Mouse (Mus musculus) retina, embryonic 14.5 days (tissue): Measurements from ENCODE around the gene Sae1.

Source experiments
- DNase-seq: peaks from one replicate; pipeline ENCODE4 v3.0.0-alpha.2; 2015; ENCODE audit warnings: low spot score

The Sae1 gene

DNA sequence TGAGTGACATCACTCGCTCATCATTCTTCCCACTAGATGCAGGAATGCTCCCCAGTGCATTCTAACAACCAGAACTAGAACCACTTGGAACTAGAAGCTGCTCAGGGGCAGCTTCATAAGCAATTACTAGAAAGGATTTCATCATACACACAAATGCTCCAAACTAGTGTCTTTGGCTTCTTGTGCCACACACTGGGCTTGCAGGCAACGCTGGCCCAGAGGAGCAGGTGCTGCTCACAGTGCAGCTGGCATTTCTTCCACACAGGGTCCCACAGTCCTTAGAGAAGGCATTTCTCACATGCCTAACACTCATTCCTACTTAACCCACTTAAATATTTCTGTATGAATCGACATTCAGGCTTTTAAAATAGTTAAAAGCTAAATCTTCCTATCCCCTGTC is 30.0 kb downstream of the Sae1 start:
- no peak for DNase-seq

DNA sequence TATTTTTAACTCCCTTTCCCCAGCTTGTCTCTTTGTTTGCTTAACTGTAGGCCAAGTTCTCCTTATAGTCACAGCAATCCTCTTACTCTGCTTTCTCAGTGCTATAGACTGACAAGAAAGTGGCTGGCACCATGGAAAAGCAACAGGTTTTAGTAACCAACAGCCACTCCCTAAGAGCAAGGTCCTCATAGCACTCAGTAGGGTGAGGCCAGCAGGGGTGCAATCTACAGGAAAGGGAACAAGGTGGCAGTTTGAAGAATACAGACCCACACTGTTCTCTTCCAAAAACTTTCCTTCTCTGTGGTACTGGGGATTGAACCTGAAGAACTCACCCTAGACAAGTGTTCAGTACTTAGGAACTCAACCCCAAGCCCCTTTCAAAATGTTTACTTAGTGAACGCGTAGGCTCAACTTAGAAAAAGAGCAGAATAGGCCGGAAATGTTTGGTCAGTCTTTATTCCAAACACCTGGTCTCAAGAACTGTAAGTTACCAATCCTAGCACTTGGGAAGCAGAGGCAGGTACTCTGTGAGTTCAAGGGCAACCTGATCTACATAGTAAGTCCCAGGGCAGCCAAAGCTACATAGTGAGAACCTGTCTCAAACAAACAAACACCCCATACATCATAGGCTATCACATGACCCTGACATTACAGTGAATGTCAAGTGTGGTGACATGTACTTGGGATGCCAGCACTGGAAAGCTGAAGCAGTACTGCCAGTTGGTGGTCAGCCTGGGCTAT is 31.6 kb downstream of the Sae1 start:
- DNase-seq, result no peak

DNA sequence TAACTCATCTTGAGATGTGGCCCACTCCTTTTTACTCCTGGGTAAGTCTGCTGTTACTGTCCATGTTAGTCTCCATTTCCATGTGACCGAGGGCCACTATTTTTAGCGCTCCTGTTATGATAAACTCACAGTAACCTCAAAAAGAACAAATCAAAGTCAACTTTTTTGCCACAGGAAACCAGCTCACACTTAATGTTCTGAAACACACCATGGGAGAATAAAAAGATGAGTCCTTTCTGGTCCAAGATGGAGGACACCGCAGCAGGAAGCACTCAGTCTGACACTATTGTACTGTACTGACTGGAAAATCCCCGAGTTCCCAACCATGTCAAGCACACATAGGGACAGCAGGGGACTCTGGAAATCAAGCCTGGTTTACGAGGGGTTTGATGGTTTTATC is 37.6 kb downstream of the Sae1 start:
- no peak for DNase-seq

DNA sequence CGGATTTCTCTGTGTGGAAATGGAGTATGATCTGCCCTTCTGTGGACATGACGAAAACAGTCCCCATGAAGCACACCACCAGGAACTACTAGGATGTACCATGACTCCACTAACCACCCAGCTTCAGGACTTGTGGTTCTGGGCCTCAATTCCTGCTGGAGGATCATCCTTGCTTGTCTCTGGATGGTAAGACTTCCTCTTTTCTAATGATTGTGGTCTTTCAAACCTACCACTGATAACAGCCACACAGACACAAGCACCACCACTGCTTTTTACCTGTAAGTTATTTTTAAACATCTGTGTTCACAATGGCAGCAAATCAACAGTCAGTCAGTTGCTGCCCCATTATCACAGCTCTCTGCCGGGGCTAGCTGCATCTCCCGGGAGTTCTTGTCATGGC is 42.3 kb downstream of the Sae1 start:
- no peak for DNase-seq

DNA sequence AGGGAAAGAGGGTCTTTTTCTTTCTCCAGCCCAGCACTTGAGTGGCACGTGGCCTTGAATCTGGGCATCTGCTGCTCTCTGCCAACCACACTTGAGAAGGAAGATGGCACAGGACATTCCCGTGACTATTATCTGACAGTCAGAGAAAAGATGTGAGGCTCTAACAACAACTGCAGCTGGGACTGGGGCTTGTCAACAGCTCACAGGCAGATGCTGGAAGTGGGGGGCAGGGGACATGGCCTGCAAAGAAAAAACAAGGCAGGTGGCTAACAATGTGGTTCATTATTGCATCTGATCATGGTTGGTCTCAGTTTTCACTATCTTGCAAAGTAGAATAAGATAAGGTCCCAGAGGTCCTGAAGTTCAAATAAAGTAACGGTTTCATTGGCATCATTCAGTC is 43.0 kb downstream of the Sae1 start:
- no peak for DNase-seq

DNA sequence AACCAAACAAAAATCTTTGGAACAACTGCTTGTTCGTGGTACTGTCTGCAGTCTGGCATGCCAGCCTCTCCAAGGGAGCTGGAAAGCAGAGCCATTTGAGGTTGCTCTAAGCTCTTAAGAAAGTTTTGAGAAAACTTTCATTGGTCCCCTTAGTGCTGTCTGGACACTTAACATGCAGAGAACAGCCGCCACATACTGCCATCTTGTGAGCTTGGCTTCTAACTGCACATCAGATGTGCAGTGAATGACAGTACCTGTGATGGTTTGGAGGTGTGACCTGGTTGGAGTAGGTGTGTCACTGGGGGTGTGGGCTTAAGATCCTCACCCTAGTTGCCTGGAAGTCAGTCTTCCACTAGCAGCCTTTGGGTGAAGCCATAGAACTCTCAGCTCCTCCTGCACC is 49.9 kb downstream of the Sae1 start:
- DNase-seq, result peak; percentile 13

DNA sequence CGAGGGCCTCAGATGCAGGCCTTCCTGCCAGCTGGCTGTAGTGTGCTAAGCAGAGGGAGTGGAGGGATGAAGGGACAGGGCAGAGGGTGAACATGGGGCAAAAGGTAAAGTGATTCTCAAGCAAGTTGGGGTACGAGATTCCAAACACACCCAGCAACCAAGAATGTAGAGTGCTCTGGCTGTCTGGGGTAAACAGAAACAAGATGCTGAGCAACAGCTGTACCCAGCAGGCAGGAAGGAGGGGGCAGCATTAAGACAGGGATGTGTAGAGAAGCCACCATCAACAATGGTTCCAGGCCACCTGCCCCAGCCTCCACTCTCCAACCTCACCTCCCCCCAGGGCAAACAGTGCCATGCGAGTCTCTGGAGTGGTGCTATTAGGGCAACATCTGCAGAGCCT is 58.5 kb downstream of the Sae1 start:
- no peak for DNase-seq

DNA sequence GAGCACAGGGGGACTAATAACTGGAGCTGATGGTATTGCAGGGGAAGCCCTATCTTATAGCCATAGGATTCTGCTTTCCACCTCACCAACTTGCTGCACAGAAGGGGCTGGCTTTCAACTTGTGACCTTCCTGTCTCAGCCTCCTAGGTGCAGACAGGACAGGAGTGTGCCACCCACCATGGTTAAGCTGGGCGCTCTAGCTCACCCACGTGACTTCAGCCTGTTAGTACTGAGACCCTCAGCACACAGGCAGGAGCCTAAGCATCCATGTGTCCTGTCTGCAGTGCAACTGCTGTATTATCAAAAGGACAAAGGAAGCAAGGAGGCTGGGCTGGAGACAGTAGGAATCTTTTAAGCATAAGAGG is 61.0 kb downstream of the Sae1 start:
- no peak for DNase-seq

DNA sequence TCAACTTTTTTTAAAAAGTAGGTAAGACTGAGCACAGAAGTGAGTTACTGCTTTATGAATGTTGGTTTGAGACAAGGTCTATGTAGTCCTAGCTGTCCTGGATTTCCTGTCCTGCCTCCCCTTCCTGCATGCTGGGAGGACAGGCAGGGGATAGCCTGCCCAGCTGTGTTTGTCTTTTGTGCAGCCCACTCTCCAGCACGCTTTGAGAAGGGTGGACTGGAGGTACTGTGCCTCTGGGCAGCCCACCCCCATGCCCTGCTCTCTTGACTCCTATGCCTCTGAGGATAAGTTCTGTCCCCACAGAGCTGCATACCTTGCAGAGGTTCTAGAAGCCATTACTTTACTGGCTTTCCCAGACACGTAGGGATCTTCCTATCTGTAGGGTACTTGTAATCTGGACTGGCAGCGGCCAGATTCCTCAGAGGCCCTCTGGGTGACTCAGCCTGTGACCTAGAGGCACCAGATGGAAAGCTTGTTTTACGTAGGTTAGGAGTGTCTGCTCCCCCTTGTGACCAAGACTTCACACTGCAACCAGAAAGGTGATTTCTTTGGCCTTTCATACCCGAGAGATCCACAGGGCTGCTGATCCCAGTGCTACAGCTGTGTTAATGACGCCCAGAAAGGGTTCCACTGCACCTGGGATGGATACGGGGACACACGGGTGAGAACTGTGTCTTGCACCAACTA is 61.5 kb downstream of the Sae1 start:
- DNase-seq, result peak; percentile 92

DNA sequence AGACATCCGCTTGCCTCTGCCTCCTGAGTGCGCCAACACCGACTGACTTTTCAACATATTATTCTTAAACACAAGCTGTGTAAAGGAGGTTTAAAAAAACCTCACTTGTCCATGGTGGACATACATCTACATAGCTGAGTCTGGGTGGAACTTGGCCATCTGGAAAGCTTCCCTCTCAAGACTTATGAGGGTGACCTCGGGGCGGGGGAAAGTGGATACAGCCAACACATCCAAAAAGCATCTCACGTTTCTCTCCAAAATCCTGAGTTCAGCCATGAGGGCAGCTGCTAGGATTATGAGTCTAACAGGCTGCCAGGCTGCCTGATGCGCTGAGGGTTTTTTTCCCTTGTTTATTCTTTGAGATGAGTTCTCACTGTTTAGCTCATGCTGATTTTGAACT is 62.9 kb downstream of the Sae1 start:
- no peak for DNase-seq

DNA sequence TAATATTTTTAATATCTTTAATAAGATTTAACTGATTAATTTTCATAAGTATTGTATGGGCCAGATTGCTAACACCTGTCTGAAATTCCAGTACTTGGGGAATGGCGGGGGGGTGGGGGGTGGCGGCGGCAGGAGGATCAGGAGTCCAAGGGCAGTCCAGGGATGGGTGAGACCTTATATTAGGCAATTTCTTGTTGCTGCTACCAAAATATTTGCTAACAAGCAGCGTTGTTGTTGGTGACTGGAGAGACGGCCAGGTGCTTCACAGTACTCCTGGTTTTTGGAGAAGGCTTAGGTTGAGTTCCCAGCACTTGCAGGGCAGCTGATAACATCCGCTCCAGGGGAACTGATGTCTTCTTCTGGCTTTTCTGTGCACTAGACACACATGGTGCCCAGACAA is 67.1 kb downstream of the Sae1 start:
- no peak for DNase-seq

DNA sequence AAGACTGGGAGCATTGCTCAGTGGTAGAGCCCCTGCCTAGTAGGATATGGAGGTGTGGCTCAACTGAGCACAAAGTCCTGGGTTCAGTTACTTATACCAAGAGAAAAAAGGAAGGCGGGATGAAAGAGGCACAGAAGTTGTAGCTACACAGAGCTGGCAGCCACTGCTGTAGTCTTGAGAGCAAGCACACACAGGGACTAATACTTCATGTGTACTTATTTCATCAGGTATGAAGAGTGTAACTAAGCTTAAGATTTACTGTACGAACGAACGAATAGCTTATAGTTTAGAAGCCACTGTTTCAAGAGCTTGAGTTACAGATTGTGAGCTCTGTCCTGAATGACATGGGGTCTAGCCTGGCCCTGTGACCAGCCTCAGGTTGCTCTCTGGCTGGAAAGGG is 68.4 kb downstream of the Sae1 start:
- DNase-seq, result no peak

DNA sequence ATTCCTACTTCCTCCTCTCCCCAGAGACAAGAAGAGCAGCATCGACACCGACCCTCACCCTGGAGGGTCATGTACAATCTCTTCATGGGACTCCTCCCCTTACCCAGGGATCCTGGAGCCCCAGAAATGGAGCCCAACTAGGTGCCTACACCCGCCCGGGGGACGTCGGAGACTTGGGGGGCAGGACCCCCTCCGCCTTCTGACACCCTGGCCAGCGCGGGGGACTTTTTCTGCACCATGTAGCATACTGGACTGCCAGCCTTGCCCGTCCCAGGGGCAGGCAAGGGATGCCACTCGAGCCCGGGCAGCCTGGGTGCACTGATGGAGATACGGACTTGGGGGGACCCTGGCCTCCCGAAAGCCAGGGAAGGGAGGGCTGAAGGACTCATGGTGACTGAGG is 70.5 kb downstream of the Sae1 start:
- DNase-seq, result no peak

DNA sequence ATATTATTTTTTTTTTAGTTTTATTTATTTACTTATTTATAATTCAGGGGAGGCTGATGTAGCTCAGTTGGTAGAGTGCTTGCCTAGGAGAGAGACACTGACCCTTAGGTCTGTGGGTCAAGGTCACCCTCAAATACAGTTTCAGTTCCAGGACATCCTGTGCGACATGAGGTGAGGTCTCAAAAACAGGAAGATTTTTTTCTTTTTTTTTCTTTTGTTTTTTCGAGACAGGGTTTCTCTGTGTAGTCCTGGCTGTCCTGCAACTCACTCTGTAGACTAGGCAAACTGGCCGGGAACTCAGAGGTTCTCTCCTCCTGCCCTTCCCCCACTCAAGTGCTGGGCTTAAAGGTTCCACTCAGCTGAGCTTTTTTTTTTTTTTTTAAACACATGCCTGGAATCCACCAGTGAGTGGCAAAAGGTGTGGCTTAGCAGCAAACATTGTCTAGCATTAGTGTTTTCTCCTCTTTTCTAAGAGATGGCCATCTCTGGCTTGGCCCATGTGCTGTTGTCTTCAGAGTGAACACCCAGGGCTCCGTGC is 72.3 kb downstream of the Sae1 start:
- DNase-seq, result no peak

DNA sequence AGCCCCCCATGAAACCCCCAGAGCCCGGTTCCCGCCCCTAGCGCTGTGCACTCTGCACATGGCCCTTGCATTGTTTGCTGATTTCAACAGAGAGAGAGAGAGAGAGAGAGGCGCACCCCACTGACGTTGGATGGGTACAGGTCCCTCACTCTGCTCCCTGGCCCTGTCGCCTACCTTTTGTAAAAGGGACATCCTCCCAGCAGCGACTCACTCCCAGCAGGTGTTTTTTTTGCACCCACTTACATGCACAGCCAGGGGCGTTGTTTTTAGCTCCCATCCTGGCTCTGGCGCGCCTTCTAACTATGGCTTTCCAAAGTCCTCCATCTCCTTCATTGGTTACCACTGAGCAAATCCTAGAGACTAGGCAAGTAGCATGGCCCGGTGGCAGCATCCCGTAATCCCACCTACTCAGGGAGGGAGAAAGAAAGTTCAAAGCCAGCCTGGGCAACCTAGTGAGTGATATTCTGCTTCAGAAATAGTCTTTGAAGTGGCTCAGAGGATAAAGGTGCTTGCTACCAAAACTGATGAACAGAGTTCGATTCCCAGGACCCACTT is 73.3 kb downstream of the Sae1 start:
- no peak for DNase-seq

DNA sequence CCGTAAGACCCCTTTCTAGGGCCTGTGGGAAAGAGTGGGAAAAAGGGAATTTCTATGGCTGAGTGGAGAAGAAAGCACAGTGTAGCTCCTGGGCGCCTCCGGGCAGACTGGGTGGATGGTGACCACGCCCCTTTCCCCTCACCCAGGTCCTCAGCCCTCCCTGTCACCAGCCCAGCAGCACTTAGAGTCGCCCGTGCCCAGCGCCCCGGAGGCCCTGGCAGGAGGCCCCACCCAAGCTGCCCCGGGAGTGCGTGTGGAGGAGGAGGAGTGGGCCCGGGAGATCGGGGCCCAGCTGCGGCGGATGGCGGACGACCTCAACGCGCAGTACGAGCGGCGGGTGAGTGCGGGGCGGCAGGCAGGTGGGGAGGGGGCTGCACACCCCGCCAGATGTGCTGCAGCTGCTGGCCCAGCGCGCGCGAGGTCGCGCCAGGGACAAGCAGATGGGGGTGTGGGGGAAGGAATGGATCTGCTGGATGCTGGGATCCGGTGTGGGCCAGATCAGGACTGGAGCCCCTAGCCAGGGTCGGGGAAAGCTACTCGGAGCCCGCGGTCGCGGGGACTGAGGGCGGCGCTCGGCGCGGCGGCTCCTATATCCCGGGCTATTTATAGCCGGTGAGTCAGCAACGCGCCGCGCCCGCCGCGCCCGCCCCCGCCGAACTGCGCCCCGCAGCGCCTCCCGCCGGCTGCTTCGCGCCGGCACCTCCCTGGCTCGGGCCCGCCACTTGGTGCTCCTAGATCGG is 74.0 kb downstream of the Sae1 start:
- DNase-seq, result peak; percentile 84

DNA sequence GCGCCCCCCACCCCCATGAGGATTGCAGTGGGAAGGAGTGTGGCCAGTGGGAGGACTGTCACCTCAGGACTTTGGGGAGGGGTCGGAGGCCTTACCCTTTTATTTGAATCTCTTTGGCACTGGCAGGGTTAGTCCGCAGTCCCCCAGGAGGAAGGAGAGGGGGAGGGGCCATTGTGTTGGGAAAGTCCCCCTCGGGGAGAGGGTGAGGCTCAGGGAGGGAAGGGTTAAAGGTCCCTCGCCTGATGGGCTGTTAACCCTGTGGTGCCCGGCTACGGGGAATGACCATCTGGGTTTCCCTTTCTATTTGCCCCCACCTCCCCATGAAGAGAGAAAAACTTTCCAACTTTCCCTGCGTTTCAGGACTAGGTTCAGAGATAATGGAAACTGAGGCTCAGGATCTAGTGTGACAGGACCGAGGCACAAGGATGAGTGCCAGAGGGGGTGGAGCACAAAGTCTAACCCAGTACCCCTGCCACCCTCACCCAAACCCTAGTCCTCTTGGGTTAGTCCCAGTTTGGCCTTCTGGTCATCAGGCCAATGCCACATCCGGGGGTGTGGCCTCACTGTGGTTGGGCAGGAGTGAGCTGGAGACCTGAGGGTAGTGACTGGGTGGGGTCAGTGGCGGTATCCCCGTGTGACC is 74.8 kb downstream of the Sae1 start:
- peak; percentile 86 for DNase-seq

DNA sequence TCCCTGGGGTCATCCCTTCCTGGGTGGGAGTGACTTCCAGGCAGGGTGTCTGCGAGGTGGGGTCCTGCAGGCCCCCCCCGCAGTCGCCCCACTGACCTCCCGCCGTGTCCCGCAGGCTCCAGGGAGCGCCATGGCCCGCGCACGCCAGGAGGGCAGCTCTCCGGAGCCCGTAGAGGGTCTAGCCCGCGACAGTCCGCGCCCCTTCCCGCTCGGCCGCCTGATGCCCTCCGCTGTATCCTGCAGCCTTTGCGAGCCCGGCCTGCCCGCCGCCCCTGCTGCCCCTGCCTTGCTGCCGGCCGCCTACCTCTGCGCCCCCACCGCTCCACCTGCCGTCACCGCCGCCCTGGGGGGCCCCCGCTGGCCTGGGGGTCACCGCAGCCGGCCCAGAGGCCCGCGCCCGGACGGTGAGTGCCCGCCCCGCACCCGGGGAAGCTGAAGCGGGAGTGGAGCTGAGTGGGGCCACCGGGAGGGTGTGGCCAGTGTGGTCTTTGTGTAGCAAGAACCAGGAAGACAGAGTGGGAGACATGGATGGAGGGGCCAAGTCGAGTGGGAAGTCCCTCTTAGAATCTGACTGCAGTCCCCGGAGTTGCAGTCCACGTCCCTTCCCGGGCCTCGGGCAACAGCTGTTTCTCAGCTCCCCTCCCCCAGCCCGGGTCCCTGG is 75.5 kb downstream of the Sae1 start:
- DNase-seq, result no peak

DNA sequence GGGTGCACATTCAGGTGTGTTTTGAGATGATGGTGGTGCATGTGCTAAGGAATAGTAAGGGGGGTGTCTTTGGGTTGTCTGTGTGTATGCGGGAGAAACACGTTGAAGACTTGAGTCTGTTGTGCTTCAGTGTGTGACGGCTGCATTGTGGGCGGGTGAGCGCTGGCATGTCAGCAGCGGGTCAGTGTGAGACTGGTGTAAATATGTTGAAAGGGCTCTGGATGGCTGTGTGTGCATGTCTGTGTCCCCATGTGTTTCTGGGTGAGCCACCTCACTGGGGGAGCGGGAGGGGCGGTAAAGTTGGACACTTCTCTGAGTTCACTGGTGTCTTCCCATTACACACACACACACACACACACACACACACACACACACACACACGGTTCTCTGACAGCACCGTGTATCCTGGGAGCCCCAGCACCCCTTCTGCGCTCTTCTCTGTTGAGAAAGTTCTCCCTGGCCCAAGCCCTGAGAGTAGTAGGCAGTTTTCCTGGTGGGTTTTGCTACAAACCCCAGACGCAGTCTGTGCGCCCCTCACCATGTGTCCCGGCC is 76.1 kb downstream of the Sae1 start:
- peak; percentile 38 for DNase-seq

DNA sequence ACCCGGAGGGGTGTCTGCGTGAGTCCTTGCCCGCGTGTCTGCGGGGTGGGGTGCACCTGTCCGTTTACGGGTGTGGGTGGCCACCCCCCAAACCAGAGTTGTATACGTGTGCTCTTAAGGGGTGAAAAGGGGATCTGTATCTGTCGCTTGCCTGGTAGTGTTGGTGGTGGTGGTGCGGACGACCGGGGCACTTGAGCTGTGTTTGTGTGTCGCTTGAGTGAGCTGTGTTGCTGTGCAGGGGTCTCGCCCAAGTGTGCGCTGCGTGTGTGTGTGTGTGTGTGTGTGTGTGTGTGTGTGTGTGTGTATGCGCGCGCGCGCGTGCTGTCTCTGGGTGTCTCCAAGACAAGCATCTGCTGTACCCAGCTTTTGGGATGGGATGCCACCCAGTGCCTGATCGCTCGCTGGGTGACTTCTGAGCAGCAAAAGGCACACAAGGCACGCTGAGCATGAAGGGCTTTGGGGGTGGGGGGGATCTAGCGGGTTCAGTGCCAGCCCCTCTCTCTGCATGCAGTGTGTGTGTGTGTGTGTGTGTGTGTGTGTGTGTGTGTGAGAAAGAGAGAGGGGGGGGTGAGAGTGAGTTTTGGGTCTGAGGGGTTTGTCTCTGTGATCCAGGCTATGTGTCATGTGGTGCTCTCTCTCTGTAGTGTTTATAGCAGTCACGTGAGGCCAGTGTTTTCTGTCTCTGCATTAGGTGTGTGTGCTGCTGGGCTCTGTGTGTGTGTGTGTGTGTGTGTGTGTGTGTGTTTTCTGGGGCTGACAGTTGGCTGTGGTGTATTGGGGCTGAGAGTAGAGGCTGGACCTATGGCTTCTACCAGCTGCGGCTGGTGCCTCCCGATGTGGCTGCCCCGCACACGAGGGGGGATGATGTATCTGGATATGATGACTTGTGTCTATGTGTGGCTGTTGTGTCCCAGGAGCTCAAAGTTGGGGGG is 76.8 kb downstream of the Sae1 start:
- peak; percentile 43 for DNase-seq
